Mouse (Mus musculus): ENCODE measurements around the gene Jakmip3. TPM values are rescaled to one million over a fixed set of nuclear protein-coding genes. Genes with fewer than 3 reads are reported as not detected.

Gene Jakmip3
- polyA plus RNA-seq, 2 experiments = 0.01 TPM; not detected in 1

DNA sequence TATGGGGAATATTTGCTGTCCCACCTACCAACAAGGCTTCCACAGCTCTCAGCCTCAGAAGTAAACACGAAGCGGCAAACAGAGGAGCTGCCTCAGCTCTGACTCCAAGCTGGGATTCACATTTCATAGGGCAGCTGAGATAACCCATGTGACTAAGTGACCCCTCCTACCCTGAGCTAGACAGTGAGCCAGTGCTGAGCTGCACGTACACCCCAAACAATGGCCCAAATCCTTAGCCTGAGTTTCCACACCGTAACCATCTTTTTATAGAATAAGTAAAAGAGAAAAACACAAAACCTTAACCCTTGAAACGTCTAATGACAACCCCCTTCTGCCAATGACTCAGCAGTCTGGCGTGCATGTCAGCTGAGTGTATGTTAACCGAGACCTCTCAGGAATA is 33.5 kb upstream of the Jakmip3 start:
- ATAC-seq (ENCODE audit: insufficient read depth) = peak; percentile 19; the same call in 1 of the 2 replicates
- H3K4me1 ChIP-seq (replicated peaks; ENCODE audit: control insufficient read depth in 2 of 2, insufficient read depth in 2 of 2, low read length in 1 of 2) = peaks cover 18 to 39% of the 10 kb centered on the region in 2 experiments
- H3K4me2 ChIP-seq (ENCODE audit: low read depth) = peak overlapping the region; percentile 88
- H3K9ac ChIP-seq (replicated peaks) = no peak overlapping the region
- no peak for TF ChIP-seq CTCF (IDR thresholded peaks at IDR 0.05; ENCODE audit: low read depth)
- no peak for TF ChIP-seq EP300 (IDR thresholded peaks at IDR 0.05; ENCODE audit: low read depth)
- DNase-seq (ENCODE audit: low read depth in 3 of 3, low spot score in 3 of 3) = peak in 2 of 3 experiments; percentile 45 to 50
- H3K27me3 ChIP-seq (ENCODE audit: control insufficient read depth, insufficient read depth, low read length) = no peaks in the 10 kb centered on the region
- H3K36me3 ChIP-seq (replicated peaks; ENCODE audit: control insufficient read depth, insufficient read depth, low read depth) = no peaks in the 10 kb centered on the region
- no peaks in the 10 kb centered on the region for H3K9me3 ChIP-seq (ENCODE audit: control insufficient read depth, low read length)
- WGBS (ENCODE audit: insufficient replicate concordance) = 10% methylated on average over 7 of the region's 7 CpGs
- H3K4me3 ChIP-seq (ENCODE audit: insufficient read depth in 1 of 2, low read depth in 2 of 2, low read length in 2 of 2) = peak overlapping the region; percentile 6 to 26; a peak in 3 of 4 replicates
- no peak overlapping the region for H3K27ac ChIP-seq

DNA sequence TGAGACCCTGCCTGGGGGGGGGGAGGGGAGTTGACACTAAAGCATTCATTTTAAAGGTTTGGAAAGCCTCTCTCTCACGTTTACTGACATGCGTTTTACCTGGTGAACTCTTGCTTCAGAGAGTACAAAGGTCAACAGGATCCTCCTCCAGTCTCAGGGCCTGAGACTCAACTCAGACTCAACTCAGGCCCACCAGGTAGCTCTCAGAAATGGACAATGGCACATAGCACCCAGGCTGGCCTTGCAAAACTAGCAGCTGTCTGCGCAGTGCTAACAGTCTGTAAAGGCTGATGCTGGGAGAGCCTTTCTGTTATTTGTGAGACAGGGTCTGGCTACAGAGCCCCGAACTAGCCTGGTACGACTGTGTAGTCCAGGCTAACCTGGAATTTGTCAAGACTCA is 32.6 kb upstream of the Jakmip3 start:
- H3K36me3 ChIP-seq (replicated peaks; ENCODE audit: control insufficient read depth, insufficient read depth, low read depth) = no peaks in the 10 kb centered on the region
- WGBS (ENCODE audit: insufficient replicate concordance) = 72% methylated on average over 5 of the region's 5 CpGs

DNA sequence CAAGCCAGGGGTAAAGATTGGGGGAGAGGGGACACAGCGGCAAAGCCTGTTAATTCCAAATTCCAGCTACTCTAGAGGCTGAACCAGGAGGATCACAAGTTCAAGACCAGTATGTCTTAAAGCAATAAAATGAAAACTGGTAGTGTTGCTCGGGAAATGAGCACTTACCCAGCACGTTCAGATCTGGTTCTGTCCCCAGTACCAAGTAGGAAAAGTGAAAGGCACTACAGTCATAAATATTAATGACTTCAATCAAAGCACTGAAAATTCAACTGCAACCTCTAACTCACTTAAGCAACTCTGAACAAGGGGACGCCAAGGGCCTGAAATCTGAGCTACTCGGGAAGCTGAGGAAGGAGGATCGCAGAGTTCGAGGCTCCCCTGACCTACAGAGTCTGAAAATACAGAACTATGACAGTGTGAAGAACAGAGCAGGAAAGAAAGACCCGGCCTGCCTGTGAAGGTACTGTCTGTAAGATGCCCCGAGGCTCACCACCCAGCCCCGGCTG is 31.7 kb upstream of the Jakmip3 start:
- Histone ChIP-seq H3K9me3 (ENCODE audit: control insufficient read depth, low read length) (no peaks in the 10 kb centered on the region), H3K4me1 (replicated peaks; ENCODE audit: control insufficient read depth in 2 of 2, insufficient read depth in 2 of 2, low read length in 1 of 2) (peaks cover 18 to 40% of the 10 kb centered on the region in 2 experiments), H3K27ac (no peak overlapping the region), H3K9ac (replicated peaks) (peak overlapping the region; percentile 83), H3K36me3 (replicated peaks; ENCODE audit: control insufficient read depth, insufficient read depth, low read depth) (no peaks in the 10 kb centered on the region), H3K27me3 (ENCODE audit: control insufficient read depth, insufficient read depth, low read length) (no peaks in the 10 kb centered on the region), H3K4me2 (ENCODE audit: low read depth) (peak overlapping the region; percentile 88), H3K4me3 (ENCODE audit: insufficient read depth in 1 of 2, low read depth in 2 of 2, low read length in 2 of 2) (peak overlapping the region; percentile 62 to 78)
- no peak for TF ChIP-seq CTCF (IDR thresholded peaks at IDR 0.05; ENCODE audit: low read depth)
- no peak for TF ChIP-seq EP300 (IDR thresholded peaks at IDR 0.05; ENCODE audit: low read depth)
- 10% methylated on average over 10 of the region's 10 CpGs for WGBS (ENCODE audit: insufficient replicate concordance)
- DNase-seq (ENCODE audit: low read depth in 3 of 3, low spot score in 3 of 3) = no peak
- ATAC-seq (ENCODE audit: insufficient read depth) = no peak

More for the DNA sequence above, 32.6 kb upstream of the Jakmip3 start:
- Histone ChIP-seq H3K4me1 (replicated peaks; ENCODE audit: control insufficient read depth in 2 of 2, insufficient read depth in 2 of 2, low read length in 1 of 2) (peaks cover 18 to 38% of the 10 kb centered on the region in 2 experiments), H3K9ac (replicated peaks) (peak overlapping the region; percentile 83; the same call in 1 of the 2 replicates), H3K27ac (no peak overlapping the region), H3K9me3 (ENCODE audit: control insufficient read depth, low read length) (no peaks in the 10 kb centered on the region), H3K4me3 (ENCODE audit: insufficient read depth in 1 of 2, low read depth in 2 of 2, low read length in 2 of 2) (peak overlapping the region; percentile 62 to 78), H3K4me2 (ENCODE audit: low read depth) (peak overlapping the region; percentile 88), H3K27me3 (ENCODE audit: control insufficient read depth, insufficient read depth, low read length) (no peaks in the 10 kb centered on the region)
- no peak for ATAC-seq (ENCODE audit: insufficient read depth)
- no peak for DNase-seq (ENCODE audit: low read depth in 3 of 3, low spot score in 3 of 3)
- TF ChIP-seq EP300 (IDR thresholded peaks at IDR 0.05; ENCODE audit: low read depth) (no peak), CTCF (IDR thresholded peaks at IDR 0.05; ENCODE audit: low read depth) (no peak)

DNA sequence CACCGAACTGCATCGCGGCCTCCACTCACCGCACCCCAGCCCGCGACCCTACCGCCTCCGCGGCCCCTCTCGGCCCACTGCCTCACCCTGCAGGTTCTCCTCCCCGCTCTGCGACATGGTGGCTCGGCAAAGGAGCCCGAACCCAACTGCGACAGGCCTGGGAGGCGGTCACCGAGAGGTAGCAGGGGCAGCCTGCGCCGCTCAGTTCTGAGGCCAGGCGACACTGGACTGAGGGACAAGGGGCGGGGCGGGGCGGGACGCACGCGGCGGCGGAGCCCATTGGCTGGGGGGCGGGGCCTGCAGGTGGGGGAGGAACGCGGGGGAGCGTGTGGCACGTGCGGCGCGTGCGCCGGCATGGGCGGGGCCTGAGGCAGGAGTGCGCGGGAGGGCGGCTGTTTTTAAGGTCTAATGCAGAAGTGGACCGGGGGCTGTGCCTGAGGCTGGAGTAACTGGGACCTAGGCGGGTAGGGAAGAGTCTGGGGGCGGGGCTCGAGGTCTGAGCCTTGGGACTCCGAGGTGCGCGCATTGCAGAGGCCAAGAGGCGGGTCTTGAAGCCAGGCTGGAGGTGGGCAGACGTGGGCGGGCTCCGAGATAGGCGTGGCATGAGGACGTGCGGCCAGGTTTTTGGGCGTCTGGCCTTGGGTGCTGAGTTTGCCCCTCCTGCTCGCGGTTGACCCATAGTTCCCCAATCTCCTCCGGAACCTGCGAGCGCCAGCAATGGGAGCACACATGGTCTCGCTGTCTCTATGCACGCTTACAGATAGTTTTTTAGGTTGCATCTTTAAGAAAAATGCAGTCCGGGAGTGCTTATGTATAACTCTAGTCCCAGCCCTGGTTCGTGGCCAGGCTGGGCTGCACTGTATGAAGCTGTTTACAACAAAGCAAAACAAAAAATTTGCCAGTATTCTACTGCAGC is 31.0 kb upstream of the Jakmip3 start, which contains the start of gene Bnip3:
Gene Bnip3 (minus strand): TSS at position 243 of the 916 bp plus-strand sequence.
- peak within 1 kb of the TSS; percentile 62 to 78 for H3K4me3 ChIP-seq (ENCODE audit: insufficient read depth in 1 of 2, low read depth in 2 of 2, low read length in 2 of 2)
- no peaks in the 10 kb centered on the region for H3K36me3 ChIP-seq (replicated peaks; ENCODE audit: control insufficient read depth, insufficient read depth, low read depth)
- peaks cover 18 to 39% of the 10 kb centered on the region in 2 experiments for H3K4me1 ChIP-seq (replicated peaks; ENCODE audit: control insufficient read depth in 2 of 2, insufficient read depth in 2 of 2, low read length in 1 of 2)
- H3K9ac ChIP-seq (replicated peaks) = peak within 1 kb of the TSS; percentile 83
- H3K27ac ChIP-seq = peak within 1 kb of the TSS; percentile 26
- under 1% methylated on average over 66 of the region's 66 CpGs for WGBS (ENCODE audit: insufficient replicate concordance)
- DNase-seq (ENCODE audit: low read depth in 3 of 3, low spot score in 3 of 3) (peak; percentile 80 to 84 (median 81)), ATAC-seq (ENCODE audit: insufficient read depth) (peak; percentile 93)
- no peaks in the 10 kb centered on the region for H3K27me3 ChIP-seq (ENCODE audit: control insufficient read depth, insufficient read depth, low read length)
- peak within 1 kb of the TSS; percentile 88 for H3K4me2 ChIP-seq (ENCODE audit: low read depth)
- no peaks in the 10 kb centered on the region for H3K9me3 ChIP-seq (ENCODE audit: control insufficient read depth, low read length)
- TF ChIP-seq EP300 (IDR thresholded peaks at IDR 0.05; ENCODE audit: low read depth) (0 out of 2 replicates have a peak, but pooled peaks have one; percentile 23), CTCF (IDR thresholded peaks at IDR 0.05; ENCODE audit: low read depth) (no peak; the same call in 1 of the 2 replicates)

DNA sequence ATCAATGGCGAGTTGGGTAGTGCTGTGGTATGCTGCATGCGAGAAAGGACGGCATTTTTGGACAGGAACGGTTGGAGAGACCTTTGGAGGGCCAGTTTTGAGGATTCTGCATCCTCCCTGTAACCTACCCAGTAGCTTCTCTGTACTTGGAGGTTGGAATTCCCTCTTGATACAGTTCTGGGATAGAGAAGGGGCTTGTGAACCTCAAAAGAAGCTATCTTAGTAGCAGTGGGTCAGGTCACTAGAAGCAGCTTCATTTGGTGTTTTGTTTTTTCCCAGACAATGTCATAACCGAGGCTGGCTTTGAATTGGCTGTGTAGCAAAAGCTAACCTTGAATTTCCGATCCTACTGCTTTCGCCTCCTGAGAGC is 30.4 kb upstream of the Jakmip3 start:
- Histone ChIP-seq H3K4me3 (ENCODE audit: insufficient read depth in 1 of 2, low read depth in 2 of 2, low read length in 2 of 2) (peak overlapping the region; percentile 59 to 78), H3K4me1 (replicated peaks; ENCODE audit: control insufficient read depth in 2 of 2, insufficient read depth in 2 of 2, low read length in 1 of 2) (peaks cover 18 to 37% of the 10 kb centered on the region in 2 experiments), H3K36me3 (replicated peaks; ENCODE audit: control insufficient read depth, insufficient read depth, low read depth) (no peaks in the 10 kb centered on the region), H3K27ac (no peak overlapping the region; the same call in 1 of the 2 replicates), H3K9ac (replicated peaks) (peak overlapping the region; percentile 38), H3K9me3 (ENCODE audit: control insufficient read depth, low read length) (no peaks in the 10 kb centered on the region), H3K27me3 (ENCODE audit: control insufficient read depth, insufficient read depth, low read length) (no peaks in the 10 kb centered on the region), H3K4me2 (ENCODE audit: low read depth) (peak overlapping the region; percentile 88)
- DNase-seq (ENCODE audit: low read depth in 3 of 3, low spot score in 3 of 3) = no peak
- ATAC-seq (ENCODE audit: insufficient read depth) = no peak
- TF ChIP-seq CTCF (IDR thresholded peaks at IDR 0.05; ENCODE audit: low read depth) (no peak), EP300 (IDR thresholded peaks at IDR 0.05; ENCODE audit: low read depth) (no peak)
- 30% methylated on average over 7 of the region's 7 CpGs for WGBS (ENCODE audit: insufficient replicate concordance)

Measured in liver, embryonic 14.5 days (tissue).